Mouse (Mus musculus) erythroblast, embryonic 14.5 days (primary cell): Measurements from ENCODE around the gene Tcf7.

Experiments
- GATA1 ChIP-seq: IDR thresholded peaks from 2 replicates; pipeline ENCODE4 v1.6.1; 2012; ENCODE audit warnings: low read length, inconsistent platforms, mixed read lengths
- TAL1 ChIP-seq: IDR thresholded peaks from 3 replicates; pipeline ENCODE4 v1.6.1; 2012; ENCODE audit warnings: low read length, inconsistent platforms, mixed read lengths

DNA sequence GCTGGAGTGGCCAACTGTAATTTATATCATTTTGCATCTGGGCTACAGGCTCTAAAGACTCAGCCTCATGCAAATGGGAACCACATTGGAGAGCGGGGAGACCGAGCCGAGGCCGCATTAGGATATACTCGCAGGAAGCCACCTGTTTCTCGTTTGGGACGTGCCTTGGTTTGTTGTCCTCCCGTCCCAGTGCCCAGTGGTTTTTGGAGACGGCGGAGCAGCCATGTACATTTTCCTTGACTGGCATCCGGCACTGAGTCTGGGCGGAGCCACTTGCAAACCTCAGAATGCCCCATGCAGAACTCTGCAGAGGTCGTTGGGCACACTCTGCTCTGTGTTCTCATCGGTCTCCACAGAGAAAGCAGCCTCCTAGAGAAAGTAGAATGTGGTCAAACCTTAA is 27.9 kb upstream of the Tcf7 start:
- TF ChIP-seq TAL1 (no peak), GATA1 (no peak)
